In genomic region chr2:106208767-106209250, GRCm38 (mm10) we compare ENCODE assay signal across 13 mouse cellular contexts.
"Had no signal": no experiment of that assay in that cellular context is flagged by ENCODE, and none has a peak within 500 bp of the region (broad histone marks: within the 10 kb centered on the region; RNA-seq: fewer than 3 reads in every experiment).

No protein-coding gene starts in this region.

- H3K36me3 ChIP-seq: midbrain, embryonic 12.5 days had no signal

- H3K9me3 ChIP-seq: midbrain, embryonic 12.5 days had no signal

- ATAC-seq: liver, postnatal 0 days; lung, postnatal 0 days; midbrain, embryonic 16.5 days had no signal

- H3K27me3 ChIP-seq: midbrain, embryonic 12.5 days had no signal

- DNase-seq: kidney, adult 18-20 months; kidney, adult 9 months; kidney, postnatal 14 days; kidney, postnatal 4 days; liver, postnatal 0 days; lung, embryonic 14.5 days; thymus, postnatal 25 days had no signal

- H3K4me3 ChIP-seq: midbrain, embryonic 12.5 days had no signal

- H3K9ac ChIP-seq: liver, embryonic 14.5 days; liver, postnatal 0 days; lung, embryonic 14.5 days; midbrain, embryonic 12.5 days had no signal

- H3K4me2 ChIP-seq: liver, embryonic 11.5 days; lung, embryonic 14.5 days; midbrain, embryonic 12.5 days had no signal

- H3K27ac ChIP-seq: liver, embryonic 14.5 days; macrophage; midbrain, embryonic 12.5 days had no signal
